Mouse (Mus musculus): Measurements from ENCODE around the gene Rinl. TPM values are rescaled to one million over a fixed set of nuclear protein-coding genes. Genes with fewer than 3 reads are reported as not detected.
A peak's percentile ranks its signal among the peaks of the same experiment; 100 is the strongest.

Rinl gene
- total RNA-seq, 2 experiments from 2014 or later, result 24.5 to 26.4 TPM

- no peak for ATAC-seq (replicated peaks; ENCODE audit: low FRiP score, low TSS enrichment, poor library complexity, severe bottlenecking)
Observed at GRCm38 (mm10) chr7:28778825-28779224, 9.9 kb upstream of the Rinl start.

GRCm38 (mm10) chr7:28780067-28780658 lies 8.6 kb upstream of the Rinl start:
- ATAC-seq (replicated peaks; ENCODE audit: low FRiP score, low TSS enrichment, poor library complexity, severe bottlenecking), result peak; percentile 72

- ATAC-seq (replicated peaks; ENCODE audit: low FRiP score, low TSS enrichment, poor library complexity, severe bottlenecking), result no peak
Observed at GRCm38 (mm10) chr7:28780857-28781256, 7.9 kb upstream of the Rinl start.

- peak; percentile 24; the same call in 1 of the 2 replicates for ATAC-seq (replicated peaks; ENCODE audit: low FRiP score, low TSS enrichment, poor library complexity, severe bottlenecking)
Observed at GRCm38 (mm10) chr7:28781261-28781663, 7.5 kb upstream of the Rinl start.

- ATAC-seq (replicated peaks; ENCODE audit: low FRiP score, low TSS enrichment, poor library complexity, severe bottlenecking), result no peak
Observed at GRCm38 (mm10) chr7:28785161-28785560, 3.6 kb upstream of the Rinl start.

- no peak for ATAC-seq (replicated peaks; ENCODE audit: low FRiP score, low TSS enrichment, poor library complexity, severe bottlenecking)
Observed at GRCm38 (mm10) chr7:28787884-28788283, 885 bp upstream of the Rinl start.

- ATAC-seq (replicated peaks; ENCODE audit: low FRiP score, low TSS enrichment, poor library complexity, severe bottlenecking), result no peak
Observed at GRCm38 (mm10) chr7:28789235-28789634, 466 bp downstream of the Rinl start.

GRCm38 (mm10) chr7:28790066-28790806 lies 1.5 kb downstream of the Rinl start:
- ATAC-seq (replicated peaks; ENCODE audit: low FRiP score, low TSS enrichment, poor library complexity, severe bottlenecking), result no peak

- ATAC-seq (replicated peaks; ENCODE audit: low FRiP score, low TSS enrichment, poor library complexity, severe bottlenecking), result no peak
Observed at GRCm38 (mm10) chr7:28791706-28792105, 2.9 kb downstream of the Rinl start.

GRCm38 (mm10) chr7:28792391-28793185 lies 3.8 kb downstream of the Rinl start:
- no peak for ATAC-seq (replicated peaks; ENCODE audit: low FRiP score, low TSS enrichment, poor library complexity, severe bottlenecking)

- no peak for ATAC-seq (replicated peaks; ENCODE audit: low FRiP score, low TSS enrichment, poor library complexity, severe bottlenecking)
Observed at GRCm38 (mm10) chr7:28793834-28794233, 5.1 kb downstream of the Rinl start.

GRCm38 (mm10) chr7:28794496-28794895 lies 5.7 kb downstream of the Rinl start:
- no peak for ATAC-seq (replicated peaks; ENCODE audit: low FRiP score, low TSS enrichment, poor library complexity, severe bottlenecking)

- ATAC-seq (replicated peaks; ENCODE audit: low FRiP score, low TSS enrichment, poor library complexity, severe bottlenecking), result peak; percentile 28; the same call in 1 of the 2 replicates
Observed at GRCm38 (mm10) chr7:28795832-28796231, 7.1 kb downstream of the Rinl start.

GRCm38 (mm10) chr7:28796562-28796975 lies 7.8 kb downstream of the Rinl start:
- ATAC-seq (replicated peaks; ENCODE audit: low FRiP score, low TSS enrichment, poor library complexity, severe bottlenecking), result peak; percentile 79

GRCm38 (mm10) chr7:28799994-28800393 lies 11.2 kb downstream of the Rinl start:
- ATAC-seq (replicated peaks; ENCODE audit: low FRiP score, low TSS enrichment, poor library complexity, severe bottlenecking), result no peak

- no peak for ATAC-seq (replicated peaks; ENCODE audit: low FRiP score, low TSS enrichment, poor library complexity, severe bottlenecking)
Observed at GRCm38 (mm10) chr7:28801451-28801850, 12.7 kb downstream of the Rinl start.

- ATAC-seq (replicated peaks; ENCODE audit: low FRiP score, low TSS enrichment, poor library complexity, severe bottlenecking), result no peak
Observed at GRCm38 (mm10) chr7:28801901-28802670, 13.3 kb downstream of the Rinl start.

- peak; percentile 60 for ATAC-seq (replicated peaks; ENCODE audit: low FRiP score, low TSS enrichment, poor library complexity, severe bottlenecking)
Observed at GRCm38 (mm10) chr7:28802846-28803588, 14.2 kb downstream of the Rinl start.

- ATAC-seq (replicated peaks; ENCODE audit: low FRiP score, low TSS enrichment, poor library complexity, severe bottlenecking), result peak; percentile 32; the same call in 1 of the 2 replicates
Observed at GRCm38 (mm10) chr7:28803756-28804155, 15.0 kb downstream of the Rinl start.

Measured in megakaryocyte-erythroid progenitor cell, adult 5-6 weeks (primary cell).